Mouse (Mus musculus) midbrain, embryonic 11.5 days (tissue): Measurements from ENCODE around the gene Ier5. TPM values are rescaled to one million over a fixed set of nuclear protein-coding genes. Genes with fewer than 3 reads are reported as not detected.

Experiments
- ATAC-seq: fragments of 200-750 bp; cut with Nextera tagmentation; 2 replicates; pipeline ENCODE4 v1.8.0; 2017; ENCODE audit warnings: moderate TSS enrichment, moderate library complexity; ENCODE audit not compliant: low FRiP score
- DNase-seq: peaks from one replicate; pipeline ENCODE4 v3.0.0; 2015; ENCODE audit warnings: low spot score; ENCODE audit errors: missing footprints
- H3K27ac ChIP-seq: fragments of 300-500 bp; sonication (generic); 2 replicates; pipeline ENCODE4 v1.5.1; 2014; ENCODE audit warnings: low read depth, low read length
- H3K27me3 ChIP-seq: fragments of 300-500 bp; sonication (generic); 2 replicates; pipeline ENCODE4 v1.6.1; 2014; ENCODE audit warnings: mild to moderate bottlenecking, low read length, moderate library complexity, mixed read lengths; ENCODE audit not compliant: control insufficient read depth, insufficient read depth
- H3K36me3 ChIP-seq: fragments of 300-500 bp; sonication (generic); 2 replicates; pipeline ENCODE4 v1.6.1; 2014; ENCODE audit warnings: mild to moderate bottlenecking, low read length, moderate library complexity, mixed read lengths; ENCODE audit not compliant: control insufficient read depth, insufficient read depth
- H3K4me1 ChIP-seq: fragments of 300-500 bp; sonication (generic); 2 replicates; pipeline ENCODE4 v1.6.1; 2014; ENCODE audit warnings: low read length; ENCODE audit not compliant: control insufficient read depth, insufficient read depth
- H3K4me2 ChIP-seq: fragments of 300-500 bp; sonication (generic); 2 replicates; pipeline ENCODE4 v1.6.1; 2014; ENCODE audit warnings: mild to moderate bottlenecking, moderate library complexity
- H3K4me3 ChIP-seq: fragments of 300-500 bp; sonication (generic); 2 replicates; pipeline ENCODE4 v1.5.1; 2014; ENCODE audit warnings: low read depth, low read length
- H3K9ac ChIP-seq: fragments of 300-500 bp; sonication (generic); 2 replicates; pipeline ENCODE4 v1.6.1; 2014; ENCODE audit warnings: low read length
- H3K9me3 ChIP-seq: fragments of 300-500 bp; sonication (generic); 2 replicates; pipeline ENCODE4 v1.6.1; 2016; ENCODE audit warnings: low read length; ENCODE audit not compliant: control insufficient read depth
- WGBS: fragments of 180-500 bp; shearing (Covaris S2); extraction: QIAGEN DNeasy Blood & Tissue Kit; methylation state at CpG from one replicate; pipeline ENCODE4 v1.1.7; 2014; 5-methylcytosine and 5-hydroxymethylcytosine counted together
- polyA plus RNA-seq: library from polyadenylated mRNA; unstranded; fragments of >200 nt; fragmentation: Nextera tagmentation; extraction: Ambion mirVana; gene quantifications from 2 replicates; pipeline ENCODE4 v1.2.1, GENCODE M21; 2014

The Ier5 gene
- polyA plus RNA-seq, 1 experiment from 2014 or later: 13.5 TPM

- Histone ChIP-seq H3K4me2 (no peak overlapping the region), H3K36me3 (no peaks in the 10 kb centered on the region), H3K4me3 (no peak overlapping the region), H3K4me1 (peaks cover 42% of the 10 kb centered on the region), H3K27ac (no peak overlapping the region), H3K9me3 (no peaks in the 10 kb centered on the region), H3K27me3 (no peaks in the 10 kb centered on the region), H3K9ac (no peak overlapping the region)
- ATAC-seq: no peak
- no peak for DNase-seq
- 91% methylated on average over 4 of the region's 4 CpGs for WGBS
These were observed 11.4 kb downstream of the Ier5 start for GRCm38 (mm10) chr1:155088046-155088445.

GRCm38 (mm10) chr1:155086893-155087292 lies 12.5 kb downstream of the Ier5 start:
- DNase-seq (no peak), ATAC-seq (no peak)
- 9% methylated on average over 4 of the region's 4 CpGs for WGBS
- no peaks in the 10 kb centered on the region for H3K36me3 ChIP-seq
- H3K9me3 ChIP-seq: no peaks in the 10 kb centered on the region
- H3K4me3 ChIP-seq: no peak overlapping the region
- no peak overlapping the region for H3K4me2 ChIP-seq
- no peaks in the 10 kb centered on the region for H3K27me3 ChIP-seq
- H3K9ac ChIP-seq: peak overlapping the region; percentile 24; the same call in 1 of the 2 replicates
- peaks cover 44% of the 10 kb centered on the region for H3K4me1 ChIP-seq
- 0 out of 2 replicates have a peak overlapping the region, but pooled peaks have one; percentile 15 for H3K27ac ChIP-seq

- ATAC-seq: no peak
- Histone ChIP-seq H3K9ac (no peak overlapping the region; the same call in 1 of the 2 replicates), H3K4me2 (no peak overlapping the region), H3K4me1 (peaks cover 39% of the 10 kb centered on the region), H3K27ac (no peak overlapping the region), H3K36me3 (no peaks in the 10 kb centered on the region), H3K27me3 (no peaks in the 10 kb centered on the region), H3K4me3 (no peak overlapping the region), H3K9me3 (no peaks in the 10 kb centered on the region)
- 6% methylated on average over 7 of the region's 7 CpGs for WGBS
- DNase-seq: no peak
These were observed 13.0 kb downstream of the Ier5 start for GRCm38 (mm10) chr1:155086416-155086815.

- 0 out of 2 replicates have a peak overlapping the region, but pooled peaks have one; percentile 8 for H3K4me2 ChIP-seq
- no peaks in the 10 kb centered on the region for H3K36me3 ChIP-seq
- 36% methylated on average over 8 of the region's 8 CpGs for WGBS
- peaks cover 41% of the 10 kb centered on the region for H3K4me1 ChIP-seq
- H3K9ac ChIP-seq: no peak overlapping the region; the same call in 1 of the 2 replicates
- no peak overlapping the region for H3K27ac ChIP-seq
- no peaks in the 10 kb centered on the region for H3K9me3 ChIP-seq
- H3K27me3 ChIP-seq: no peaks in the 10 kb centered on the region
- H3K4me3 ChIP-seq: no peak overlapping the region
- DNase-seq: no peak
- no peak for ATAC-seq
These were observed 14.6 kb downstream of the Ier5 start for GRCm38 (mm10) chr1:155084839-155085238.

GRCm38 (mm10) chr1:155083271-155084265 lies 15.9 kb downstream of the Ier5 start:
- Histone ChIP-seq H3K27me3 (no peaks in the 10 kb centered on the region), H3K27ac (peak overlapping the region; percentile 98), H3K4me2 (peak overlapping the region; percentile 58), H3K4me1 (peaks cover 41% of the 10 kb centered on the region), H3K36me3 (no peaks in the 10 kb centered on the region), H3K9ac (peak overlapping the region; percentile 67), H3K4me3 (peak overlapping the region; percentile 32), H3K9me3 (no peaks in the 10 kb centered on the region)
- DNase-seq (peak; percentile 99), ATAC-seq (peak; percentile 95)
- under 1% methylated on average over 42 of the region's 77 CpGs for WGBS

GRCm38 (mm10) chr1:155082965-155083268 lies 16.5 kb downstream of the Ier5 start:
- Histone ChIP-seq H3K4me1 (peaks cover 41% of the 10 kb centered on the region), H3K27ac (peak overlapping the region; percentile 98), H3K9me3 (no peaks in the 10 kb centered on the region), H3K9ac (peak overlapping the region; percentile 66), H3K4me3 (peak overlapping the region; percentile 32), H3K36me3 (no peaks in the 10 kb centered on the region), H3K27me3 (no peaks in the 10 kb centered on the region), H3K4me2 (peak overlapping the region; percentile 58)
- 0% methylated on average over 15 of the region's 18 CpGs for WGBS
- DNase-seq (no peak), ATAC-seq (no peak; the same call in 1 of the 2 replicates)

GRCm38 (mm10) chr1:155082158-155082964 lies 17.1 kb downstream of the Ier5 start:
- H3K27ac ChIP-seq: peak overlapping the region; percentile 98
- no peaks in the 10 kb centered on the region for H3K9me3 ChIP-seq
- H3K4me3 ChIP-seq: peak overlapping the region; percentile 32; the same call in 1 of the 2 replicates
- DNase-seq: peak; percentile 98
- H3K4me1 ChIP-seq: peaks cover 46% of the 10 kb centered on the region
- no peak for ATAC-seq
- peak overlapping the region; percentile 66 for H3K9ac ChIP-seq
- no peaks in the 10 kb centered on the region for H3K36me3 ChIP-seq
- H3K27me3 ChIP-seq: no peaks in the 10 kb centered on the region
- 2% methylated on average over 11 of the region's 11 CpGs for WGBS
- peak overlapping the region; percentile 58 for H3K4me2 ChIP-seq

- no peak for ATAC-seq
- Histone ChIP-seq H3K9me3 (no peaks in the 10 kb centered on the region), H3K27ac (no peak overlapping the region), H3K4me1 (peaks cover 25% of the 10 kb centered on the region), H3K4me3 (no peak overlapping the region), H3K4me2 (no peak overlapping the region), H3K9ac (no peak overlapping the region), H3K36me3 (no peaks in the 10 kb centered on the region), H3K27me3 (no peaks in the 10 kb centered on the region)
- 83% methylated on average over 3 of the region's 3 CpGs for WGBS
- no peak for DNase-seq
These were observed 21.8 kb downstream of the Ier5 start for GRCm38 (mm10) chr1:155077675-155078074.
